12 mouse cellular contexts compared by ENCODE assay signal in the genomic region with DNA sequence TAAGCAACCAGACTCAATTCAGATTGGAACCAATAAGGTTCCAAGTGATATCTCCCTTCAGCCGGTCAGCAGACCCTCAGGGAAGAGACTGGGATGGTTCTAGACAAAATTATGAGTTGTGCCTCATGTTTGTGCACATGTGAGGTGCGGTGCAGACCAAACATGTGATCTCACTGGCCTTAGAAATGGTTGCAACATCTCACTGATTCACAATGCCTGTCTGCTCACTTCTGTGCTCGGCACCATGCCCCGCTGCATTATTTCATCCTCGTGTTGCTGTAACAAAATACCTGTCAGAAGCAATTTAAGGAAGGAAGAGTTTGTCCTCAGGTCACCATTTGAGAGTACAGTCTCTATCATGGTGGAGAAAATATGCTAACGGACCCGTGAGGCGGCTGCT.
"Had no signal": no experiment of that assay in that cellular context is flagged by ENCODE, and none has a peak within 500 bp of the region (broad histone marks: within the 10 kb centered on the region; RNA-seq: fewer than 3 reads in every experiment).

No protein-coding gene starts in this region.

- DNase-seq: kidney, adult 2 months; kidney, postnatal 25 days; layer of hippocampus, adult 9-11 months; liver, embryonic 13.5 days; lung, adult 2 months; lung, postnatal 14 days; lung, postnatal 4 days; right cerebral cortex, adult 18-20 months; right cerebral cortex, postnatal 14 days; right cerebral cortex, postnatal 4 days; spleen, adult 18-20 months; thymus, postnatal 36 days had no signal
